Mouse (Mus musculus): ENCODE results near the gene Tmem192. TPM values are rescaled to one million over a fixed set of nuclear protein-coding genes. Genes with fewer than 3 reads are reported as not detected.
"Not testable (repeated sequence)": the region's sequence is repeated elsewhere in the genome, so short reads cannot be mapped to it uniquely, and the experiment has no call there.

Tmem192 gene
- total RNA-seq, 1 experiment from 2014 or later, result 35.3 TPM

- no peak for DNase-seq
Measured at GRCm38 (mm10) chr8:64962836-64963235, 15.9 kb downstream of the Tmem192 start.

DNA sequence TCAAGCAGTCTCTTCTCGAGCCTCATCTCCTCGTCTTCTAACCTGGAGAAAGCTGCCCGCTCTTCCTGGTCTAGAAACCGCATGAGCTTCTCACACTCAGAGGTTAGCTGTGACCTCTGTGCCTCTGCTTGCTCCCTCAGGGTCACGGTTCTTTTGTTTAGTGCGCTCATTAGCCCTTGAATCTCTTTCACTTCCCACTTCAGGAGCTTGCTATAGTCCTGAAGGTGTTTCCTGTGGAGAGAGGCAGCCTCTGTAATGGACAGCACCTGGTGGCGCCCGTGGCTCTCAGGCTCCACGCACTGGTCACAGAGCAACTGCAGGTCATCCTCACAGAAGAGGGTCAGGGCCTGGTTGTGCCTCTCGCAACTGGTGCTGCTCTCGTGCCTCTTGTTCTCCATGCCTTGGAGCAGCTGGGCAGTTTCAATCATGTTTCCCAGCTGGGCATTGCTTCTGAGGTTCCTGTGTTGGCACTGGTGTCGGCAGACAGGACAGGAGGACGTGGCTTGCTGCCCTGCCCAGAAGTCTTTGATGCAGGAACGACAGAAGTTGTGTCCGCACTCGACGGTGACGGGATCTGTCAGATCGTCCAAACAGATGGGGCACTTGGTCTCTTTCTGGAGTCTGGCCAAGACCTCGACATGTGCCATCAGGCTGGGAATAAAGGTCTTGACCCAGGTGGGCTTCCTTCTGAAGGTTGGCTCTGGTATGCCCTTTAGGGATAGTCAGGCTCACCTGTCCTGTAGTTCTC lies 36.3 kb downstream of the Tmem192 start:
- peak; percentile 21 for DNase-seq

DNA sequence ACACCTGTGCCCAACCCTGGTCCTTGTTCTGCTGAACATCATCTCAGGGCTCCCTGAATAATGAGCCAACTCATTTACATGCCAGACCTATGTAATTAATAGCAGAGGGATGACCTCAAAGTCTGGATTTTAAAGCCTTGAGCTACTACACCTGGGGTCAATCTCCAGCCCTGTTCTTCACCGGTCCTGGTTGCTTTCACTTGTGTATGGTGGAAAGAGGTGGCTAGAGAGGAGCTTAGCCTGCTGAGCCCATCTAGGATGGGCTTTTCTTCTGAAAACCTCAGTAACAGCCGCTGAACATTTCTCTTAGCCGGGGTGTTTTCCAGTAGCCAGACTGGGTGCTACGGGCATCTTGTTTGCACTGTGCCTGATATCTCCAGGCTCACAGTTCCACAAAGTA lies 40.7 kb downstream of the Tmem192 start, which contains the start of gene Trim75:
TSS of gene Trim75 (minus strand) at position 101 of the 400 bp plus-strand sequence.
- DNase-seq, result no peak

- no peak for DNase-seq
Measured at GRCm38 (mm10) chr8:64998806-64999365, 51.9 kb downstream of the Tmem192 start.

DNA sequence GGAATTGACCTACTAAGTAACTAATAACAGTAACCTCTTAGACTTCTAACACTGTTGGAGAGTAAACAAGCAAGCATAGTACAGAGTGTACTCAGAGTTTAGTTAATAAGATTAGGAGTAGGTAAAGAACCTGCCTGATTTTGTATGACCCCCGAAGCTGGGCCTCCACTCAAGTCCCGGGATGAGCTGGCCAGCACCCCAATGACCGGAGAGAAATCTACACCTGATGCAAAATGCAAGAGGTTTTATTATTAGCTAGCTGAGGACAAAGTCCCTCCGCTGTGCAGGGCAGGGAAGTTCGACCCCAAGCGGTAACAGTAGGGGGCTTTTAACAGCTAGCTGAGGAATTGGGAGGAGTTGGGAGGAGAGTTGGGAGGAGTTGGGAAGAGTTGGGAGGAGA lies 60.6 kb downstream of the Tmem192 start:
- DNase-seq, result not testable (repeated sequence)

- DNase-seq, result no peak
Measured at GRCm38 (mm10) chr8:65018423-65018822, 71.4 kb downstream of the Tmem192 start, which contains the start of the genes Trim61 and Trim60. Gene Trim61 (minus strand): TSS chr8:65018523. Gene Trim60 (minus strand): TSS chr8:65018584.

Other genes starting within 250 kb of the Tmem192 start
- gene Msmo1, start 213.4 kb upstream of the Tmem192 start, total RNA-seq (2021), result 97.8 and 131 TPM in 2 replicates
- gene Klhl2, start 97.2 kb upstream of the Tmem192 start, total RNA-seq (2021), result 47.2 and 48.8 TPM in 2 replicates
- gene Trim75, start 40.6 kb downstream of the Tmem192 start, total RNA-seq (2021), result not detected in 2 replicates
- gene Trim61, start 71.3 kb downstream of the Tmem192 start, total RNA-seq (2021), result not detected in 2 replicates
- gene Trim60, start 71.4 kb downstream of the Tmem192 start, total RNA-seq (2021), result not detected in 2 replicates
- not detected in 2 replicates for gene Apela, start 90.2 kb downstream of the Tmem192 start, total RNA-seq (2021)
- not detected in 2 replicates for gene Gm10663, start 127.8 kb downstream of the Tmem192 start, total RNA-seq (2021)
- gene BC030870, start 182.4 kb downstream of the Tmem192 start, total RNA-seq (2021), result not detected in 2 replicates

All from adrenal gland, postnatal 14 days (tissue).